Comparison of ENCODE assay signal across 12 mouse cellular contexts in the genomic region with DNA sequence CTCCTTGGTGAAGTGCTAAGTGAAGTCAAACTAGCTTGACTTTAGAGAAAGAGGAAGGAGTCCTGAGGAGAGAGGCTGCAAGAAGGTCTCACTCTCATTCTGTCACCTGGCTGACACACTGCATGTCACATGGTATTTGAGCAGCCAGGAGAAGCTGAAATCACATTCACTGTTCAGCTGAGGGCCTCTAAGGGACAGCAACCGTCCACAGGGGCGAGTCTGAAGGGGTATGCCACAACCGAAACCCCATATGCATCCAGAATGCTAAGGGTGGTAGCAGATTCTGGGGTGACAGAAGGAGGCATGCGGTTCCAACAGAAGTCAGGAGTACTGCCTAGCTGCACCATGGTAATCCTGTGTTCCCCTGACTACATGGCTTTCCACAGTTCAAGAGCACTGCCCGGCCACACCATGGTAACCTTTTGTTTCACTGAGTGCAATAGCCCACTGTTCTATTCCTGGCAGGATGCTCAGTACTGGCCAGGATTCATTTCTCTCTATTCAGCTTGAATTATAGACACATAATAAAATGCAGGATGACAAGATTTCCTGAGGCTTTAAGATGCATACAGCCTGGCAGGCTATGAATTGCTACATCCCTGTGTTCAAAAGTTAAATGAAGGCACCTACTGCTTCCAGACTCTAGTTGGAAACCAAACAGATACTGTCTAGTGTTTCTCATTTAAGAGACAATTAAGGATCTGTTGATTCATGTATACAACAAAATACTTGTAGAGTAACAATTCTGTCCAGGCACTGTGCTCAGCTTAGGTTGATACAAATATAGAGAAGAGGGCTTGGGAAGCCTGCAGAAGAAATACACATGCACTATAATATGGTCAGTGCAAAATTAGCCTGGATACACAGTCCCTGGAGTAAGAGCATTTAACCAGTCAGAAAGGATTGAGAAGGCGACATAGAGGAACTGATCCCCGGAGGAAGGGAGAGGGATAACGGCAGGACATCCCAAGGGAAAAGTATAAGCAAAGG.
DNase-seq lines count a peak whose midpoint lies in the region; ATAC-seq and TF ChIP-seq lines count a peak whose summit lies in the region.
"Had no signal": no experiment of that assay in that cellular context is flagged by ENCODE, and none has a peak within 500 bp of the region (broad histone marks: within the 10 kb centered on the region; RNA-seq: fewer than 3 reads in every experiment).

No protein-coding gene starts in this region.

- no peak for TF ChIP-seq POLR2A in brain, embryonic 14.5 days (IDR thresholded peaks at IDR 0.05; ENCODE audit: borderline replicate concordance, extremely low read depth, insufficient read depth, insufficient read length, poor library complexity, severe bottlenecking)

- peak; percentile 12 for DNase-seq in cerebellum, adult 9-10 months
- DNase-seq in cerebellum, adult 18-20 months = no peak
- peak; percentile 72 for DNase-seq in brain, embryonic 14.5 days (ENCODE audit: low read depth)
- DNase-seq in hindbrain, postnatal 0 days (ENCODE audit: low spot score) = peak; percentile 81
- no peak for DNase-seq in urinary bladder, postnatal 10 days (ENCODE audit: low spot score)
- DNase-seq in gastrocnemius, postnatal 4 days (ENCODE audit: low spot score in 2 of 2) = no peak
- DNase-seq: heart, adult 2 months had no signal

- no peak overlapping the region for H3K9ac ChIP-seq in hindbrain, postnatal 0 days (replicated peaks; ENCODE audit: low read length)
- no peak overlapping the region for H3K9ac ChIP-seq in midbrain, embryonic 15.5 days
- H3K9ac ChIP-seq: liver, embryonic 12.5 days had no signal

- no peak overlapping the region for H3K4me3 ChIP-seq in hindbrain, postnatal 0 days (ENCODE audit: low read length)
- H3K4me3 ChIP-seq in midbrain, embryonic 15.5 days = no peak overlapping the region
- H3K4me3 ChIP-seq: erythroblast, embryonic 14.5 days; heart, adult 2 months; liver, embryonic 12.5 days had no signal

- H3K27ac ChIP-seq in hindbrain, postnatal 0 days = peak overlapping the region; percentile 71; the same call in 1 of the 2 replicates
- no peak overlapping the region for H3K27ac ChIP-seq in midbrain, embryonic 15.5 days
- H3K27ac ChIP-seq: heart, adult 2 months; liver, embryonic 12.5 days; macrophage had no signal

- no peaks in the 10 kb centered on the region for H3K9me3 ChIP-seq in hindbrain, postnatal 0 days (ENCODE audit: low read length)
- H3K9me3 ChIP-seq in midbrain, embryonic 15.5 days = no peaks in the 10 kb centered on the region
- H3K9me3 ChIP-seq: liver, embryonic 12.5 days had no signal

- WGBS in hindbrain, postnatal 0 days = 41% methylated on average over 8 of the region's 8 CpGs
- WGBS in midbrain, embryonic 15.5 days = 48% methylated on average over 8 of the region's 8 CpGs

- H3K4me2 ChIP-seq in hindbrain, postnatal 0 days (ENCODE audit: low read depth, low read length) = no peak overlapping the region
- H3K4me2 ChIP-seq in midbrain, embryonic 15.5 days = no peak overlapping the region
- H3K4me2 ChIP-seq: liver, embryonic 12.5 days had no signal

- H3K27me3 ChIP-seq in hindbrain, postnatal 0 days (ENCODE audit: insufficient read depth, low read length) = no peaks in the 10 kb centered on the region
- no peaks in the 10 kb centered on the region for H3K27me3 ChIP-seq in midbrain, embryonic 15.5 days (replicated peaks)
- H3K27me3 ChIP-seq: liver, embryonic 12.5 days had no signal

- no peak for TF ChIP-seq CTCF in brain, embryonic 14.5 days (IDR thresholded peaks at IDR 0.05; ENCODE audit: borderline replicate concordance, extremely low read depth, insufficient read depth, insufficient read length)
- TF ChIP-seq CTCF in hindbrain, postnatal 0 days (IDR thresholded peaks at IDR 0.05; ENCODE audit: low read depth) = no peak; the same call in 1 of the 2 replicates

- peak; percentile 98 for ATAC-seq in hindbrain, postnatal 0 days
- ATAC-seq in midbrain, embryonic 15.5 days (replicated peaks) = peak; percentile 97
- ATAC-seq in megakaryocyte, adult 5-6 weeks (ENCODE audit: poor library complexity, severe bottlenecking) = no peak
- ATAC-seq: liver, embryonic 12.5 days had no signal

- H3K4me1 ChIP-seq in hindbrain, postnatal 0 days (ENCODE audit: insufficient read depth, low read length) = 0 out of 2 replicates have a peak, but pooled peaks cover 3% of the 10 kb centered on the region
- H3K4me1 ChIP-seq in midbrain, embryonic 15.5 days = no peaks in the 10 kb centered on the region
- H3K4me1 ChIP-seq: liver, embryonic 12.5 days had no signal

- H3K36me3 ChIP-seq in hindbrain, postnatal 0 days (ENCODE audit: insufficient read depth, low read length) = no peaks in the 10 kb centered on the region
- H3K36me3 ChIP-seq in midbrain, embryonic 15.5 days (replicated peaks) = no peaks in the 10 kb centered on the region
- H3K36me3 ChIP-seq: liver, embryonic 12.5 days had no signal

Comparison
In these comparisons a context has a peak if more than half of its experiments do, and no peak if none do; other contexts are left out.
1. DNase-seq: peak in cerebellum, adult 9-10 months (single experiment), brain, embryonic 14.5 days (single experiment) and hindbrain, postnatal 0 days (single experiment); none in cerebellum, adult 18-20 months (0 of 2), urinary bladder, postnatal 10 days (single experiment) and gastrocnemius, postnatal 4 days (0 of 2).